Mouse (Mus musculus) liver, embryonic 14.5 days (tissue): ENCODE measurements around the gene Gstm7. TPM values are rescaled to one million over a fixed set of nuclear protein-coding genes. Genes with fewer than 3 reads are reported as not detected.

Experiments used
- ATAC-seq: fragments of 200-750 bp; cut with Nextera tagmentation; 2 replicates; pipeline ENCODE4 v1.8.0; 2017; ENCODE audit warnings: moderate number of reproducible peaks, mild to moderate bottlenecking, moderate library complexity; ENCODE audit not compliant: insufficient read depth
- DNase-seq, 3 experiments: peaks; one replicate each; pipeline ENCODE4 v3.0.0-alpha.2; 2012 to 2013; ENCODE audit warnings: low read depth in 3 of 3, low spot score in 3 of 3
- H3K27ac ChIP-seq: fragments of 300-500 bp; sonication (generic); 2 replicates; pipeline ENCODE4 v1.5.1; 2014; ENCODE audit warnings: moderate library complexity, mild to moderate bottlenecking, control low read depth, inconsistent platforms
- H3K27me3 ChIP-seq: fragments of 300-500 bp; sonication (generic); 2 replicates; pipeline ENCODE4 v1.6.1; 2014; ENCODE audit warnings: mild to moderate bottlenecking, low read length, moderate library complexity; ENCODE audit not compliant: control insufficient read depth, insufficient read depth
- H3K36me3 ChIP-seq: fragments of 300-500 bp; sonication (generic); replicated peaks from 2 replicates; pipeline ENCODE4 v1.6.1; 2014; ENCODE audit warnings: low read depth; ENCODE audit not compliant: control insufficient read depth, insufficient read depth
- H3K4me1 ChIP-seq, 2 experiments: fragments of 200-500 bp in 1 of 2; fragments of 300-500 bp in 1 of 2; sonication (generic) in 1 of 2; replicated peaks; 2 replicates each; pipeline ENCODE4 v1.6.1; 2012 to 2014; ENCODE audit warnings: antibody characterized with exemption in 1 of 2, inconsistent platforms in 1 of 2, low read length in 1 of 2; ENCODE audit not compliant: control insufficient read depth in 2 of 2, insufficient read depth in 2 of 2
- H3K4me2 ChIP-seq: fragments of 300-500 bp; sonication (generic); 2 replicates; pipeline ENCODE4 v1.6.1; 2014; ENCODE audit warnings: low read depth, mild to moderate bottlenecking, control low read depth, moderate library complexity
- H3K4me3 ChIP-seq, 2 experiments: fragments of 200-500 bp in 1 of 2; fragments of 300-500 bp in 1 of 2; sonication (generic) in 1 of 2; 2 replicates each; pipeline ENCODE4 v1.5.1; 2012 to 2014; ENCODE audit warnings: low read depth in 2 of 2, low read length in 2 of 2, mild to moderate bottlenecking in 2 of 2, control low read depth in 1 of 2, inconsistent platforms in 1 of 2, moderate library complexity in 1 of 2; ENCODE audit not compliant: insufficient read depth in 1 of 2
- H3K9ac ChIP-seq: fragments of 300-500 bp; sonication (generic); replicated peaks from 2 replicates; pipeline ENCODE4 v1.6.1; 2014; ENCODE audit warnings: mild to moderate bottlenecking, control low read depth, moderate library complexity
- H3K9me3 ChIP-seq: fragments of 300-500 bp; sonication (generic); 2 replicates; pipeline ENCODE4 v1.6.1; 2016; ENCODE audit warnings: low read length, mixed read lengths; ENCODE audit not compliant: control insufficient read depth
- CTCF ChIP-seq: IDR thresholded peaks from 2 replicates; pipeline ENCODE4 v1.5.1; 2016; ENCODE audit warnings: antibody characterized with exemption, low read depth, control low read depth
- EP300 ChIP-seq: IDR thresholded peaks from 2 replicates; pipeline ENCODE4 v1.6.1; 2016; ENCODE audit warnings: antibody characterized with exemption, low read depth
- WGBS: fragments of 180-500 bp; shearing (Covaris S2); extraction: QIAGEN DNeasy Blood & Tissue Kit; methylation state at CpG from one replicate; pipeline ENCODE4 v1.1.7; 2014; ENCODE audit not compliant: insufficient replicate concordance; 5-methylcytosine and 5-hydroxymethylcytosine counted together
- polyA plus RNA-seq, 2 experiments: library from polyadenylated mRNA; depleted of rRNA in 1 of 2; stranded (reverse) in 1 of 2; unstranded in 1 of 2; fragments of >200 nt; fragmentation: Nextera tagmentation in 1 of 2; extraction: Ambion mirVana in 1 of 2; gene quantifications; 2 replicates each; pipeline versions ENCODE4 v1.2.1 to v1.2.3; 2012 to 2014

Gstm7 gene
- polyA plus RNA-seq, 2 experiments: 15.3 to 16.1 TPM

GRCm38 (mm10) chr3:107929243-107929642 is 2.4 kb downstream of the Gstm7 start:
- no peak overlapping the region for H3K4me3 ChIP-seq
- no peaks in the 10 kb centered on the region for H3K36me3 ChIP-seq
- H3K4me1 ChIP-seq: 0 out of 4 replicates have a peak, but pooled peaks cover 0 to 3% of the 10 kb centered on the region in 2 experiments
- 60% methylated on average over 4 of the region's 4 CpGs for WGBS
- no peaks in the 10 kb centered on the region for H3K9me3 ChIP-seq
- no peak for TF ChIP-seq CTCF
- no peak overlapping the region for H3K9ac ChIP-seq
- H3K27me3 ChIP-seq: no peaks in the 10 kb centered on the region
- DNase-seq (no peak), ATAC-seq (no peak)
- H3K27ac ChIP-seq: no peak overlapping the region
- no peak overlapping the region for H3K4me2 ChIP-seq

- Histone ChIP-seq H3K4me3 (no peak overlapping the region), H3K27me3 (no peaks in the 10 kb centered on the region), H3K9me3 (no peaks in the 10 kb centered on the region), H3K4me2 (no peak overlapping the region), H3K27ac (no peak overlapping the region), H3K4me1 (0 out of 4 replicates have a peak, but pooled peaks cover 0 to 3% of the 10 kb centered on the region in 2 experiments), H3K36me3 (no peaks in the 10 kb centered on the region), H3K9ac (no peak overlapping the region)
- TF ChIP-seq EP300 (no peak), CTCF (no peak)
- DNase-seq (no peak), ATAC-seq (no peak)
- 68% methylated on average over 11 of the region's 11 CpGs for whole genome bisulfite sequencing
Observed at GRCm38 (mm10) chr3:107928691-107929090, 2.9 kb downstream of the Gstm7 start.

- no peak overlapping the region for H3K27ac ChIP-seq
Observed at GRCm38 (mm10) chr3:107927841-107928240, 3.8 kb downstream of the Gstm7 start.

GRCm38 (mm10) chr3:107925335-107925734 is 6.3 kb downstream of the Gstm7 start:
- 63% methylated on average over 3 of the region's 3 CpGs for whole genome bisulfite sequencing
- no peak for DNase-seq

More at GRCm38 (mm10) chr3:107927841-107928240, 3.8 kb downstream of the Gstm7 start:
- no peaks in the 10 kb centered on the region for H3K36me3 ChIP-seq
- 66% methylated on average over 3 of the region's 3 CpGs for WGBS
- no peaks in the 10 kb centered on the region for H3K27me3 ChIP-seq
- no peaks in the 10 kb centered on the region for H3K9me3 ChIP-seq
- ATAC-seq (no peak), DNase-seq (no peak)
- H3K4me2 ChIP-seq: no peak overlapping the region
- H3K9ac ChIP-seq: no peak overlapping the region
- no peak for TF ChIP-seq EP300
- TF ChIP-seq CTCF: no peak
- H3K4me3 ChIP-seq: no peak overlapping the region
- 0 out of 4 replicates have a peak, but pooled peaks cover 0 to 3% of the 10 kb centered on the region in 2 experiments for H3K4me1 ChIP-seq

GRCm38 (mm10) chr3:107920348-107920747 is 11.3 kb downstream of the Gstm7 start:
- 68% methylated on average over 5 of the region's 5 CpGs for WGBS
- H3K9ac ChIP-seq: no peak overlapping the region
- H3K27me3 ChIP-seq: no peaks in the 10 kb centered on the region
- H3K27ac ChIP-seq: no peak overlapping the region
- TF ChIP-seq CTCF (no peak), EP300 (no peak)
- no peak for DNase-seq
- no peaks in the 10 kb centered on the region for H3K9me3 ChIP-seq
- ATAC-seq: no peak
- no peak overlapping the region for H3K4me3 ChIP-seq
- H3K4me2 ChIP-seq: no peak overlapping the region
- no peaks in the 10 kb centered on the region for H3K36me3 ChIP-seq
- H3K4me1 ChIP-seq: no peaks in the 10 kb centered on the region

More at GRCm38 (mm10) chr3:107925335-107925734, 6.3 kb downstream of the Gstm7 start:
- H3K9ac ChIP-seq: no peak overlapping the region
- no peak overlapping the region for H3K4me2 ChIP-seq
- H3K27me3 ChIP-seq: no peaks in the 10 kb centered on the region
- no peak overlapping the region for H3K4me3 ChIP-seq
- no peaks in the 10 kb centered on the region for H3K9me3 ChIP-seq
- no peaks in the 10 kb centered on the region for H3K36me3 ChIP-seq
- no peak overlapping the region for H3K27ac ChIP-seq
- ATAC-seq: no peak
- TF ChIP-seq EP300: no peak
- H3K4me1 ChIP-seq: no peaks in the 10 kb centered on the region
